Comparison of ENCODE assay signal across 8 mouse cellular contexts in the genomic region with DNA sequence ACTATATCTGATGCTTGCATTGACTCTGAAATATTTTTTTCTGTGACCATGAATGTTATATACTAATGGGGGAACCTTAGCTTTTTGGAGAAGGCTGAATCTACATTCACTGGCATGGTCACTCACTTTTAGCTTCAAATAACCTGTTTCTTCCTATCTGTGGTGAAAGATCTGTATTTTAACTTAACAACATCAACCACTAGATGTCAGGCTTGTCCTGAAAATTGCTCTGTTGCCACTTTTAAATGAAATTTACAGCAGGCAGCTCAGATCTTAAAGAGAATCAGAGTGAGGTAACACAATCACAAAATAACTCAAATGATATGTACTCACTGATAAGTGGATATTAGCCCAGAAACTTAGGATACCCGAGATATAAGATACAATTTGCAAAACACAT. TPM values are rescaled to one million over a fixed set of nuclear protein-coding genes. Genes with fewer than 3 reads are reported as not detected.
DNase-seq lines count a peak whose midpoint lies in the region; ATAC-seq and TF ChIP-seq lines count a peak whose summit lies in the region.
"Not testable (repeated sequence)": the region's sequence is repeated elsewhere in the genome, so short reads cannot be mapped to it uniquely, and the experiment has no call there.

No protein-coding gene starts in this region.

- not testable (repeated sequence) for TF ChIP-seq POLR2A in cortical plate, adult 2 months (IDR thresholded peaks at IDR 0.05; ENCODE audit: extremely low read depth, insufficient read depth, low read length); limb, embryonic 14.5 days (IDR thresholded peaks at IDR 0.05; ENCODE audit: borderline replicate concordance, extremely low read depth, insufficient read depth, insufficient read length)

- not testable (repeated sequence) for H3K27ac ChIP-seq in cortical plate, adult 2 months (ENCODE audit: insufficient read depth, low read length); intestine, postnatal 0 days (ENCODE audit: low read depth, low read length); limb, embryonic 14.5 days (replicated peaks; ENCODE audit: low read depth, low read length); midbrain, embryonic 11.5 days (ENCODE audit: low read depth, low read length)

- not testable (repeated sequence) for H3K9me3 ChIP-seq in intestine, postnatal 0 days (ENCODE audit: control insufficient read depth); limb, embryonic 14.5 days (ENCODE audit: control insufficient read depth, low read length); midbrain, embryonic 11.5 days (ENCODE audit: control insufficient read depth, low read length)

- DNase-seq in CD8-positive naive resting alpha-beta T cell, adult 2 months (ENCODE audit: low read depth in 2 of 2, low spot score in 2 of 2): peak; percentile 18 to 58
- peak; percentile 78 for DNase-seq in limb, embryonic 14.5 days (ENCODE audit: low spot score)
- DNase-seq in midbrain, embryonic 11.5 days (ENCODE audit: low spot score, missing footprints): peak; percentile 89
- DNase-seq in thymus, postnatal 0 days (ENCODE audit: low spot score): peak; percentile 65

- not testable (repeated sequence) for H3K4me3 ChIP-seq in cortical plate, adult 2 months (ENCODE audit: insufficient read depth, low read length); intestine, postnatal 0 days (ENCODE audit: low read depth, low read length); limb, embryonic 14.5 days (replicated peaks; ENCODE audit: low read length); midbrain, embryonic 11.5 days (ENCODE audit: low read depth, low read length)

- H3K36me3 ChIP-seq in intestine, postnatal 0 days (ENCODE audit: control insufficient read depth, insufficient read depth); limb, embryonic 14.5 days (ENCODE audit: control insufficient read depth, insufficient read depth, low read length); midbrain, embryonic 11.5 days (ENCODE audit: control insufficient read depth, insufficient read depth, low read length): not testable (repeated sequence)

- 5% methylated on average over 1 of the region's 1 CpGs for WGBS in intestine, postnatal 0 days
- WGBS in limb, embryonic 14.5 days: 0% methylated on average over 1 of the region's 1 CpGs
- 25% methylated on average over 1 of the region's 1 CpGs for WGBS in midbrain, embryonic 11.5 days

- not testable (repeated sequence) for H3K9ac ChIP-seq in intestine, postnatal 0 days (ENCODE audit: low read depth, low read length); limb, embryonic 14.5 days (ENCODE audit: low read depth, low read length, severe bottlenecking); midbrain, embryonic 11.5 days (ENCODE audit: low read length)

- not testable (repeated sequence) for H3K4me1 ChIP-seq in cortical plate, adult 2 months (ENCODE audit: control insufficient read depth, insufficient read depth, low read length); intestine, postnatal 0 days (replicated peaks; ENCODE audit: control insufficient read depth, insufficient read depth, low read length); limb, embryonic 14.5 days (ENCODE audit: control insufficient read depth, insufficient read depth, low read length); midbrain, embryonic 11.5 days (ENCODE audit: control insufficient read depth, insufficient read depth, low read length)

- TF ChIP-seq CTCF in cortical plate, adult 2 months (IDR thresholded peaks at IDR 0.05; ENCODE audit: extremely low read depth, insufficient read depth, low read length): 0 out of 2 replicates have a peak, but pooled peaks have one; percentile 4
- peak; percentile 67 for TF ChIP-seq CTCF in intestine, postnatal 0 days (IDR thresholded peaks at IDR 0.05; ENCODE audit: low read depth)

- peak; percentile 54 for ATAC-seq in activated CD4-positive, CD25-positive, alpha-beta regulatory T cell, adult 4 months
- ATAC-seq in granulocyte monocyte progenitor cell, adult 5-6 weeks (replicated peaks; ENCODE audit: poor library complexity, severe bottlenecking): 0 out of 2 replicates have a peak, but pooled peaks have one; percentile 33
- ATAC-seq in intestine, postnatal 0 days; limb, embryonic 14.5 days (ENCODE audit: low FRiP score, low read depth); midbrain, embryonic 11.5 days (ENCODE audit: low FRiP score): not testable (repeated sequence)

- not testable (repeated sequence) for H3K4me2 ChIP-seq in intestine, postnatal 0 days (replicated peaks; ENCODE audit: low read depth); limb, embryonic 14.5 days (replicated peaks; ENCODE audit: low read depth, low read length, severe bottlenecking); midbrain, embryonic 11.5 days

- not testable (repeated sequence) for H3K27me3 ChIP-seq in intestine, postnatal 0 days (replicated peaks; ENCODE audit: control insufficient read depth, insufficient read depth, low read length); limb, embryonic 14.5 days (ENCODE audit: control insufficient read depth, insufficient read depth, low read length); midbrain, embryonic 11.5 days (ENCODE audit: control insufficient read depth, insufficient read depth, low read length)

RNA-seq across cellular contexts. Expression of a gene that starts 23.0 kb away (rescaled TPM):
- polyA plus RNA-seq in activated CD4-positive, CD25-positive, alpha-beta regulatory T cell, adult 4 months (2017; shearing (Covaris generic)): 10 to 100 TPM; 59.9 to 60.8 TPM
- 1.5 and 2.0 TPM in 2 replicates for polyA plus RNA-seq in cortical plate, adult 2 months (2012; rRNA removed)
- total RNA-seq in granulocyte monocyte progenitor cell, adult 5-6 weeks (2014; fragmentation: Nextera tagmentation): 27.7 and 33.8 TPM in 2 replicates
- total RNA-seq in granulocyte monocyte progenitor cell, adult 5-6 weeks (2017): 22.5 and 26.2 TPM in 2 replicates
- 21.2 and 22.7 TPM in 2 replicates for polyA plus RNA-seq in intestine, postnatal 0 days (2015; fragmentation: Nextera tagmentation; extraction: Ambion mirVana)
- 10.1 and 11.5 TPM in 2 replicates for polyA plus RNA-seq in limb, embryonic 14.5 days (2012; rRNA removed)
- polyA plus RNA-seq in limb, embryonic 14.5 days (2014; fragmentation: Nextera tagmentation; extraction: Ambion mirVana): 20.9 and 22.4 TPM in 2 replicates
- 12.3 and 12.6 TPM in 2 replicates for polyA plus RNA-seq in midbrain, embryonic 11.5 days (2014; fragmentation: Nextera tagmentation; extraction: Ambion mirVana)
- 31.0 and 35.6 TPM in 2 replicates for polyA plus RNA-seq in thymus, postnatal 0 days (2015; fragmentation: Nextera tagmentation; extraction: Ambion mirVana)

RNA-seq across cellular contexts. Expression of a gene that starts 32.5 kb away (rescaled TPM):
- 10 to 100 TPM; 20.0 to 30.9 TPM for polyA plus RNA-seq in activated CD4-positive, CD25-positive, alpha-beta regulatory T cell, adult 4 months (2017; shearing (Covaris generic))
- 1.6 and 2.2 TPM in 2 replicates for polyA plus RNA-seq in cortical plate, adult 2 months (2012; rRNA removed)
- 39.1 and 52.5 TPM in 2 replicates for total RNA-seq in granulocyte monocyte progenitor cell, adult 5-6 weeks (2014; fragmentation: Nextera tagmentation)
- total RNA-seq in granulocyte monocyte progenitor cell, adult 5-6 weeks (2017): 49.6 and 61.3 TPM in 2 replicates
- 14.0 and 15.1 TPM in 2 replicates for polyA plus RNA-seq in intestine, postnatal 0 days (2015; fragmentation: Nextera tagmentation; extraction: Ambion mirVana)
- polyA plus RNA-seq in limb, embryonic 14.5 days (2012; rRNA removed): 42.0 and 59.1 TPM in 2 replicates
- 65.0 and 69.0 TPM in 2 replicates for polyA plus RNA-seq in limb, embryonic 14.5 days (2014; fragmentation: Nextera tagmentation; extraction: Ambion mirVana)
- polyA plus RNA-seq in midbrain, embryonic 11.5 days (2014; fragmentation: Nextera tagmentation; extraction: Ambion mirVana): 112 and 114 TPM in 2 replicates
- polyA plus RNA-seq in thymus, postnatal 0 days (2015; fragmentation: Nextera tagmentation; extraction: Ambion mirVana): 76.4 and 80.7 TPM in 2 replicates

RNA-seq across cellular contexts. Expression of a gene that starts 41.8 kb away (rescaled TPM):
- 1 to 10 TPM in 1 of 2 experiments, under 1 TPM in 1; 0.92 to 1.5 TPM for polyA plus RNA-seq in activated CD4-positive, CD25-positive, alpha-beta regulatory T cell, adult 4 months (2017; shearing (Covaris generic))
- 1.4 and 1.8 TPM in 2 replicates for polyA plus RNA-seq in cortical plate, adult 2 months (2012; rRNA removed)
- 1.2 and 3.4 TPM in 2 replicates for total RNA-seq in granulocyte monocyte progenitor cell, adult 5-6 weeks (2014; fragmentation: Nextera tagmentation)
- 1.5 and 2.3 TPM in 2 replicates for total RNA-seq in granulocyte monocyte progenitor cell, adult 5-6 weeks (2017)
- 1.3 and 1.5 TPM in 2 replicates for polyA plus RNA-seq in intestine, postnatal 0 days (2015; fragmentation: Nextera tagmentation; extraction: Ambion mirVana)
- polyA plus RNA-seq in limb, embryonic 14.5 days (2012; rRNA removed): 1.1 and 2.4 TPM in 2 replicates
- 1.6 and 1.7 TPM in 2 replicates for polyA plus RNA-seq in limb, embryonic 14.5 days (2014; fragmentation: Nextera tagmentation; extraction: Ambion mirVana)
- polyA plus RNA-seq in midbrain, embryonic 11.5 days (2014; fragmentation: Nextera tagmentation; extraction: Ambion mirVana): 3.2 and 3.5 TPM in 2 replicates
- polyA plus RNA-seq in thymus, postnatal 0 days (2015; fragmentation: Nextera tagmentation; extraction: Ambion mirVana): 2.4 and 2.8 TPM in 2 replicates

RNA-seq across cellular contexts. Expression of a gene that starts 41.9 kb away (rescaled TPM):
- 10 to 100 TPM; 34.2 to 51.7 TPM for polyA plus RNA-seq in activated CD4-positive, CD25-positive, alpha-beta regulatory T cell, adult 4 months (2017; shearing (Covaris generic))
- 61.7 and 62.3 TPM in 2 replicates for polyA plus RNA-seq in cortical plate, adult 2 months (2012; rRNA removed)
- total RNA-seq in granulocyte monocyte progenitor cell, adult 5-6 weeks (2014; fragmentation: Nextera tagmentation): 66.4 and 82.1 TPM in 2 replicates
- total RNA-seq in granulocyte monocyte progenitor cell, adult 5-6 weeks (2017): 133 and 167 TPM in 2 replicates
- 14.2 and 15.4 TPM in 2 replicates for polyA plus RNA-seq in intestine, postnatal 0 days (2015; fragmentation: Nextera tagmentation; extraction: Ambion mirVana)
- 75.0 and 75.7 TPM in 2 replicates for polyA plus RNA-seq in limb, embryonic 14.5 days (2012; rRNA removed)
- polyA plus RNA-seq in limb, embryonic 14.5 days (2014; fragmentation: Nextera tagmentation; extraction: Ambion mirVana): 69.4 and 75.4 TPM in 2 replicates
- polyA plus RNA-seq in midbrain, embryonic 11.5 days (2014; fragmentation: Nextera tagmentation; extraction: Ambion mirVana): 99.9 and 100 TPM in 2 replicates
- polyA plus RNA-seq in thymus, postnatal 0 days (2015; fragmentation: Nextera tagmentation; extraction: Ambion mirVana): 37.7 and 43.2 TPM in 2 replicates

Comparison
In these comparisons a context has a peak if more than half of its experiments do, and no peak if none do; other contexts are left out.
1. DNase-seq: peak in every context shown above with its lines; median percentile 89 in midbrain, embryonic 11.5 days; 78 in limb, embryonic 14.5 days; 65 in thymus, postnatal 0 days; 38 in CD8-positive naive resting alpha-beta T cell, adult 2 months.